Mouse (Mus musculus) heart, adult 11 months (tissue): ENCODE measurements around the gene Rab27a.
"Not testable (repeated sequence)": the region's sequence is repeated elsewhere in the genome, so short reads cannot be mapped to it uniquely, and the experiment has no call there.

Experiments used
- DNase-seq: peaks from one replicate; pipeline ENCODE4 v3.0.0; 2022

Rab27a gene

GRCm38 (mm10) chr9:73047906-73048305, 3.3 kb downstream of the Rab27a start:
- peak; percentile 76 for DNase-seq

- DNase-seq = peak; percentile 93
These were observed 4.3 kb downstream of the Rab27a start for GRCm38 (mm10) chr9:73048927-73049326.

- no peak for DNase-seq
These were observed 5.2 kb downstream of the Rab27a start for GRCm38 (mm10) chr9:73049833-73050232.

- DNase-seq = no peak
These were observed 6.0 kb downstream of the Rab27a start for GRCm38 (mm10) chr9:73050606-73051005.

- peak; percentile 97 for DNase-seq
These were observed 10.8 kb downstream of the Rab27a start for GRCm38 (mm10) chr9:73055441-73055911.

- DNase-seq = no peak
These were observed 14.6 kb downstream of the Rab27a start for GRCm38 (mm10) chr9:73059224-73059623.

- DNase-seq = no peak
These were observed 19.1 kb downstream of the Rab27a start for GRCm38 (mm10) chr9:73063621-73064290.

GRCm38 (mm10) chr9:73067086-73067485, 22.4 kb downstream of the Rab27a start:
- DNase-seq = no peak

GRCm38 (mm10) chr9:73068230-73068679, 23.6 kb downstream of the Rab27a start:
- DNase-seq = peak; percentile 93

GRCm38 (mm10) chr9:73068688-73069087, 24.0 kb downstream of the Rab27a start:
- DNase-seq = no peak

- peak; percentile 95 for DNase-seq
These were observed 26.5 kb downstream of the Rab27a start for GRCm38 (mm10) chr9:73070971-73071659.

- DNase-seq = no peak
These were observed 27.8 kb downstream of the Rab27a start for GRCm38 (mm10) chr9:73072426-73072825.

GRCm38 (mm10) chr9:73073169-73073568, 28.5 kb downstream of the Rab27a start:
- no peak for DNase-seq

- not testable (repeated sequence) for DNase-seq
These were observed 34.7 kb downstream of the Rab27a start for GRCm38 (mm10) chr9:73079349-73079748.

- DNase-seq = no peak
These were observed 35.2 kb downstream of the Rab27a start for GRCm38 (mm10) chr9:73079801-73080325.

- no peak for DNase-seq
These were observed 37.8 kb downstream of the Rab27a start for GRCm38 (mm10) chr9:73082291-73083000.

GRCm38 (mm10) chr9:73083956-73084355, 39.3 kb downstream of the Rab27a start:
- no peak for DNase-seq

- no peak for DNase-seq
These were observed 41.2 kb downstream of the Rab27a start for GRCm38 (mm10) chr9:73085845-73086244.

GRCm38 (mm10) chr9:73087121-73087520, 42.5 kb downstream of the Rab27a start:
- no peak for DNase-seq

- DNase-seq = no peak
These were observed 42.9 kb downstream of the Rab27a start for GRCm38 (mm10) chr9:73087581-73087980.

- no peak for DNase-seq
These were observed 44.7 kb downstream of the Rab27a start for GRCm38 (mm10) chr9:73089222-73089920.

GRCm38 (mm10) chr9:73090121-73090520, 45.5 kb downstream of the Rab27a start:
- no peak for DNase-seq

- DNase-seq = no peak
These were observed 47.1 kb downstream of the Rab27a start for GRCm38 (mm10) chr9:73091747-73092146.
